Mouse (Mus musculus): ENCODE data around the gene Ikzf3.

Ikzf3 gene

DNA sequence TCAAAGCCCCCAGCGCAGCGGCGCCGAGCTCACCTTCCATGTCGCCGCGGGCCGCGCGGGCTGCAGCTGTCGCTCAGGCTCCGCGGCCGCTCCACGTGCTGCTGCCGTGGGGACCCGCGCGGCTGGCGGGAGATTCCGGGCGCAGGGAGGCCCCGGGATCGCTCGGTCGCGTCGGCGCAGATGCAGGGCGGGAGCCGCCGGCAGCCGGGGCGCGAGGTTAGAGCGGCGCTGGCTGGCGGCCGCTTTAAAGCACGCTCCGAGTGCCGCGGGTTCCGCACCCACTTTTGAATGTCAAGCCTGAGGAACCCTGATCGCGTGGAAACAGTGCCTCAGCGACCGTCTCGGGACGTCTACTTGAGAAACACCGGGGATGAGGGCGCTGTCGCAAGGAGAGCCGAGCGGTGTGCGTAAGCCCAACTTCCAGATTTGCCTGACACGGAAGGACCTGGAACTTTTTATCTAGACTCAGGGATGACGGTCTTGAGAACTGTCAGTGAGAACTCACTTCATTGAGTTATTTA is at the start of gene Ikzf3:
Gene Ikzf3 (minus strand): TSS at position 321 of the 521 bp plus-strand sequence.
- peak; percentile 7 for DNase-seq (ENCODE audit: low spot score)

DNA sequence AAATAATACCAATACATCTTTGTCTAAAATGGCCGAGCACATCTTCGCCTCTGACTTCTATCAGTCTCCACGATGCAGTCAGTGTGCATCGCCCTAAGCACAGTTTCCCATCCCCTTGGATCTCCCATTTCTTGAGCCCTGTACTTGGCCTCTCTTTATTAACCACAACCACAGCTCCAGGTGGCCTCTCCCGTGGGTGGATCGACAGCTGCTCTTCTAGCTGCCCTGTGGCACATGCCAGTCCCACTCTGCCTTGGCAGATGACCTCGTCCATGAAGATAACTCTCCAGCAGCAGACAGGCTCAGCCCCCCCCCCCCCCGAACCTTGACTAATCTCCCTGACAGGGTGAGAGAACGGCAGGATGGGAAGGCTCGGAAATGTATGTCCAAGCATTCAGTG is 49.6 kb upstream of the Ikzf3 start:
- DNase-seq (ENCODE audit: low spot score) = no peak

DNA sequence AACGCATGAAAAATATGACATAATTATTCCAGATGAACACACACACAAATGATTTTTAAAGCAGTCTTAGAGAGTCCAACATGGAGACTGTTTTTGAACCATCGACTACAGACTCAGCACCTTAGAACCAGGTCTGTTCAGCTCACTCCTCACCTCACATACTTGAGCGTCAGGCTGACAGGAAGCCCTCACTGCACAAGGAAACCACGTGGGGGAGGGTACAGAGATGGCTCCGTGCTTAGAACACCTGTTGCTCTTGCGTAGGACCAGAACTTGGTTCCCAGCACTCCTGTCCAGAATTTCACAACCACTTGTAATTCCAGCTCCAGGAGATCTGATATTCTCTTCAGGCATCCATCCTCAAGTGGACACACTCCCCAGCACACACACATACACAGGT is 49.2 kb upstream of the Ikzf3 start:
- DNase-seq (ENCODE audit: low spot score) = no peak

DNA sequence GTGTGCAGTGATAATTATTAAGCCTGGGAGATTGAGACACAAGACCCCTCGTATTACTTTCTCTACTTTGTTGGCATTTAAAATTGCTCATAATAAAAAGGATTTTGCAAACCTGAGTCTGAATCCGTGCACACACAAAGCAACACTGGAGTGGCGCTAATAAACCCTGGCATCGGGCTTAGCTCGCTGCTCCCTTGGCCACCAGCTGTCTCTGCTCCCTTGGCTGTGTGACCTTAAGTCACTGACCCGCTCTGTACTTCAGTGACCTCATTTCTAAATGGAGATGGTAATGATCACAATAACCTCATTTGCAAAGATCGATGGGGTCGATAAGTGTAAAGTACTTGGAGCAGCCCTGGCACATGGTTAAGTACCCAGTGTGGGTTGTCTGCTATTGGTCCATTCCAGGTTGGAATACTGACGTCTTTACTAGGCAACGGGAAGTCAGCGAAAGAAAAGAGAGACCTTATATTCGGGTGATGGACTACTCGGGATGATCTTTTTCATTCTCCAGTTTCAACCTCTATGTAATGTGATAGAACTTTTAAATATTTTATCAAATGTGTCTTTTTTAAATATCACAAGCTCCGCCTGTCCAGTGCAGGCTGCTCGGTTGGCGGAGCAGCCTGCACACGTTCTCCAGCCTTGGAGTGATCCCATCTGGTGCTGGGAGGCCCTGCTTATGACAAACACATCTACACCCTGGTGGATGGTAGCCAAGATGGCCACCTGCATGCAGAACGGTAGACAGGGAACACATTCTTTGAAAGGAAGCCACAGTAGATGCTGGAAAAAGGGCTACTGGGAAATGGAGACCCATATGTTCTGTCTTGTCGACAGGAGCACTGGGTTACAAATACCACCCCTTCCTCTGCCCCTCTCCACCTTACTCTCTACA is 45.0 kb upstream of the Ikzf3 start:
- DNase-seq (ENCODE audit: low spot score) = no peak

DNA sequence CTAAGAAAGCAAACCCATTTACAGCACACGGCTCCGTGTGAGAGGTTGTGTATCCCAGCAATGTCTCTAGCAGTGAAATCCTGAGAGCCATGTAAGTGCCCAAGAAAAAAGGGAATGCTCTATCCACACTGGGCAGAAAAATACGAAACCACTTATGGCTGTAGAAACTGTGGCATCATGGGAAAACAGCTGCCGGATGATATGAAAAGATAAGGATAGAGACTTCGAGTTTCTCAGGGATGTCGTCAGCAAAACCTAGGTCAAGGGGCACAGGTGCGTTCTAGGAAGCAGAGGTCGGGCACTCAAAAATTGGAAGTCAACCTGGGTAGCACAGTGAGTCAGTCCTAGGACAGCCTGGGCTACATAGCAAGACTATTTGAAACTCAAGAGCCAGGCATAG is 43.5 kb upstream of the Ikzf3 start:
- no peak for DNase-seq (ENCODE audit: low spot score)

DNA sequence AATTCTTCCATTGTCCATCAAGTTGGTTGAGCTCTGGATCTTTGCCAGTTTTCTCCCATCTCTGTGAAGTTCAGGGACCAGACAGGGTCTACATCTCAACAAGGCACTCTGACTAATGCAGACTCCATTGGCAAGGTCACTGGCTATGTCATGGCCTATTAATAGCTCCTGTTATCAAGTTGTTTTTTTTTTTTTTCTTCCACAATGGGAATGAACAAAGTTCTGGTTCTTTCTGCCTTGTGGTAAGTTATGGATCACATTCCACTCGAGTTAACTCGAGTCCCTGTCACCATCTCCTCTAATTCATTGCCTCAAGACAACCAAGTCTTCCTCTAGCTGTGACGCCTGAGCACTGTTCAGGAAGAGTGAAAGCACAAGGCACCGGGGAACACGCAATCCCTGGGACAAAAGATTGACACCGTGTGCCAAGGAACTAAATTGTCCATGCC is 43.0 kb upstream of the Ikzf3 start:
- no peak for DNase-seq (ENCODE audit: low spot score)

DNA sequence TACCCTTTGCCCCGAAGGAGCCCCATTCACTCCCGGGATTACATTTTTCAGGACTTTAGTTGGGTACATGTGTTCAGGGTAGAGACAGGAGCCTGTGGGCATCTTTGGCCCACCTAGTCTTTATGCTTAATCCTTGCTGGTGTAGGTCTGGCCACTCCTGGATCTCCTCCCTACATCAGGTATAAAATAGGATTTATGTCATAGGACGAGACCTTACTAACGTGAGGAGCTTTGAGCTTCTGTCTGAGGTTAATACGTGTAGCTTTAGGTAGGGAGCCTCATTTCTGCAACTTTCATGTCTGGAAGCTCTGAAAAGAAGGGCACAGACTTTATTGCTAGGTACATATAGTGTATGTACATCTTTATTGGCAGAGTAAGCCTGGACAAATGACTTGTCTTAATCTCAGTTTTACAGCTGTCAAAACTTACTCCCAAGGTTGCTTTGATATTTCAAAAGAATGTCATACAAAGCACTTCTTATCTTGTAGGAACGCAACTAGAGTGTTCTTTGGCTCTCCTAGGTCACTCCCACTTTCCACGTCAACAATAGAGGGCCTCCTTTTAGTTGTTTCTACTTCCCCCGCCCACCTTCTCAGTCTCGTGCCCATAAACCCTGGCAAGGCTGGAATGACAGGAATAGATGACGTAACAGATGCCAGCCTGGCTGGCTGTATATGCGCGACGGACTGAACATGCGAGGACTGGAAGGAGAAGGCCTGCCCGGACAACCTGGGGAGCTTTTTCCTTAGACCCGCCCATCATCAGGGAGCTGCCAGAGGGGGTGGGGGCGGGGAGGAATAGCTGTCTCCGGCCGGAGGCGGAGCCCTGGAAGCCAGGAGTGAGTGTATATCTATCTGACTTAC is 42.1 kb upstream of the Ikzf3 start:
- peak; percentile 53 for DNase-seq (ENCODE audit: low spot score)

DNA sequence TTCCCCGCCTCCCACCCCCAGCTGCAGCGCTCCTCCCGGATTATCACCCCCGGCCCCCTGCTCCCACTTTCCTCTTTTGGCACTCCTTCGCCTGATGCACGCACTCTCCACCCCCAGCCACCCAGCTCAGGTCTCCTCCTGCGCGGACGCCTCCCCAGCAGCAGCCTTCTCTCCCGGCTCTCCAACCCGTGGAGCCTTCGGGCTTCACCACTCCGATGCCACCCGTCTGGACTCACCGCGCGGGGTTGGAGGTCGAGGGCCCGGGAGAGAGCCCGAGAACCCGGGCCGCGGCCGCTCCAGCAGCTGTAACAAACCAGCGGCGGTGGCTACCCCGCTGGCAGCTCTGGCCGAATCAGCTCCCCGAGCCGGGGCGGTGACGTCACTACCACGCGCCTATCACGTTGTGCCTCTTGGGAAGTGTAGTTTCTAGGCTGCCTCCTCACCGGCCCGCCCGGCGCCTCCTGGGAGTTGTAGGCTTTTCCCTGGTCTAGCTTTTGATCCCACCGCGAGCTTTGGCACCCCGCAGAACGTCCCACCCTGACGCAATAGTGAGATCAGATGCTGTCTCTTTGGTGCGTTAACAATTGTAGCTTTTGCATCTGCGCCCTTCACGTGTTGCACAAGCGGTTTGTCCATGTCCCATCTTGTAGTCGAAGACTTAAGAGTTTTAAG is 41.2 kb upstream of the Ikzf3 start, which contains the start of gene Ormdl3:
Gene Ormdl3 (minus strand): TSS at position 477 of the 672 bp plus-strand sequence.
- DNase-seq (ENCODE audit: low spot score) = peak; percentile 98

DNA sequence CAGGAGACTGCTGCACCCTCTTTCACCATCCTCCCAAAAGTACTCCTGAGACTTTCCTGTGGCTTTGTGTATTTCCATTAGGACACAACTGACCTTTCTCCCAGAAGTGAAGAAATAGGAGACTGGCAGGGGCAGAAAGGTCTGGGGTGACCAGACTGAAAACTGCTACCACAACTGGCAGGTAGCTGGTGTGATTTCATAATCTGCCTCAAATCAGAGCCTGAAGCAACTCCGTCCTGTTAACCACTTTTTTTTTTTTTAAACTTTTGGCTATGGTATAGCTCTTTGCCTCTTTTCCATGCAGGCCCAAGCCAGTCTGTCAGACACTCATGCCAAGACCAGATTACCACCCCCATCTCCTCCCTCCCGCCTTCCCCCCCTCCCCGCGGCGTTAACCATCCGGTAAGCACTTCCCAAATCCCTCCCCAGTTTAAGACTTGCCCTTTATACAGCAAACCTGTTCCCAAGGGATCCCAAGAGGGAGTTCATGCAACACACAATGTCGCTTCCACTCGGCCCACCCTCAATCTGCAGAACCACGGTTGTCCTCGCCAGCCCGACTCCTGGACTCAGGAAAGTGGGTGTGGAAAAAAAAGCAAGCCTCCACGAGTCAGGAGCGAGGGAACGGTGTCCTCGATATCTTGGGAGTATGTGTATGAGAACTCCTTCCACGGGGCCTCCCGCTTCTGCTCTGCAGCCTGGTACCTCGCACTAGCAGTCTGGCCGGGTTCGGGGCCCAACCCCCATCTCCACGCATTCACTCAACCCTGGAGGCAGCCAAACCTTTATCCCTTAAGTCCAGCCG is 40.5 kb upstream of the Ikzf3 start:
- DNase-seq (ENCODE audit: low spot score) = peak; percentile 32

DNA sequence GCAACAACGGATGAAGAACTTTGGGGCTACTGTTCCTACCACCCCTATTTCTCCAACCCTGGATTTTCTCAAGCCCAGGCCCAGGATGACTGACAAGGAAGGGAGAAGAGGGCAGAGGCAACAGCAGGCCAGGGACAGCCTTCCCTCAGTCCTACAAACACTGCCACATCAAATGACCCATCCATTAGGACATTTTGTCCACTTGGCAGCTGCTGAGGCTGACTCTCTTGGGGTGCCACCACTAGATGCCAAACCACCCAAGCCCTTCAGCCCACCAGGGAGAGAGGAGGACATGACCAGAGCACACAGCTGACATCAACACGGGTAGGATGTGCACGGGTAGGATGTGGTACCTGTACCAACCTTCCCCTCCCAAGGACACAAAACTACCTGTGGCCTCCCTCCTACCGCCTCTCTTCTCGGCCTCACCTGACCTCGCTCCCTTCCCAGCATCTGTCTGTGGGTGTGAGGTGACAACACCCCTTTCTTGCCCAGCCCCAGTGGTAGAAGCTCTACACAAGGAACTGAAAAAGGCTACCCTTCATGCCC is 38.9 kb upstream of the Ikzf3 start:
- DNase-seq (ENCODE audit: low spot score) = no peak

DNA sequence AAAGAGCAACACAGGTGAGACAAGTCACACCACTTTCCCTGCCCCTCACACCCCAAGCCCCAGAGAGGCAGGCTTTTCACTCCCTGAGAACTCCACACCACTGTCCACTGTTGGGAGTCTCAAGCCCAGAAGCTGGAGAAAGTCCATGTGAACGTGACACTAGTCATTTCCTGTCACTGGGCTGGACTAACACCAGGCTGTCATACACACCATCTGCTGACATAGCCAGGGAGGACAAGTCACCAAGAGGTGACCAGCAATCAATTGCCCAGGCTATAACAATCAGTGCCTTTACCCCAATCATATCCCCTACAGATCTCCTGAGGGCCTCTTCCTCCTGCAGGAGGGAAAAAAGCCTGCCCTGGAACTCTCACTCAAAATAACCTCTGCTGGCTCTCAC is 38.3 kb upstream of the Ikzf3 start:
- DNase-seq (ENCODE audit: low spot score) = no peak

DNA sequence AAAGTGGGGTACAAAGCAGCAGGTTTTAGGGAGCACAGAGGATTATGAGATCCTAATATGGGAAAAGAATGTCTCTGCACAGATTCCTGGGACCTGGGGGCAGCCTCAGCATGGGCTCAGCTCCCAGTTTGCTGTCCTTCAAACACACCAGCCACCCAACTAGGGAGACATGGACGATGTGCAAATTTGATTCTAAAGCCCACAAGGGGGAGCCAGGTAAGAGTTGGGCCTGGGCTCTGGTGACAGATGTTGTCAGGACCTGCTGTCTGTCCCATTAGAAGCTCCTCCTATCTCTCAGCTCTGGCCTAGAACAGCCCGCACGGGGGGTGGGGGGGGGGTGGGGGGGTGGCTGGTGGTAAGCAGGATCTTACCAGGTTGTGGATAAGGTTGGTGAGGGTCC is 37.7 kb upstream of the Ikzf3 start:
- DNase-seq (ENCODE audit: low spot score) = no peak

DNA sequence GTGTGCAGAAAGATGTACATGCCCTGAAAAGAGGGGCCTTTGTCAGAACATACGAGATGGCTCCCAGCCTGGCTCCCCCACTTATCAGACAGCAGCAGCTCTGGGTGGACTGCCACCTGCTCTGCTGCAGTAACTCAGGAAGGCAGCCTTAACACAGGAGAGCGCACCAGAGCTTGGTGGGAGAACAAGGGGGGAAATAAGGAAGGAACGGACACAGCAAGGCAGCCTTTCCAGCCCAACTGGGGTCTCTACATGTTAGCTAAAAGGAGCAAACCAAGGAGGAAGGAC is 37.4 kb upstream of the Ikzf3 start:
- no peak for DNase-seq (ENCODE audit: low spot score)

DNA sequence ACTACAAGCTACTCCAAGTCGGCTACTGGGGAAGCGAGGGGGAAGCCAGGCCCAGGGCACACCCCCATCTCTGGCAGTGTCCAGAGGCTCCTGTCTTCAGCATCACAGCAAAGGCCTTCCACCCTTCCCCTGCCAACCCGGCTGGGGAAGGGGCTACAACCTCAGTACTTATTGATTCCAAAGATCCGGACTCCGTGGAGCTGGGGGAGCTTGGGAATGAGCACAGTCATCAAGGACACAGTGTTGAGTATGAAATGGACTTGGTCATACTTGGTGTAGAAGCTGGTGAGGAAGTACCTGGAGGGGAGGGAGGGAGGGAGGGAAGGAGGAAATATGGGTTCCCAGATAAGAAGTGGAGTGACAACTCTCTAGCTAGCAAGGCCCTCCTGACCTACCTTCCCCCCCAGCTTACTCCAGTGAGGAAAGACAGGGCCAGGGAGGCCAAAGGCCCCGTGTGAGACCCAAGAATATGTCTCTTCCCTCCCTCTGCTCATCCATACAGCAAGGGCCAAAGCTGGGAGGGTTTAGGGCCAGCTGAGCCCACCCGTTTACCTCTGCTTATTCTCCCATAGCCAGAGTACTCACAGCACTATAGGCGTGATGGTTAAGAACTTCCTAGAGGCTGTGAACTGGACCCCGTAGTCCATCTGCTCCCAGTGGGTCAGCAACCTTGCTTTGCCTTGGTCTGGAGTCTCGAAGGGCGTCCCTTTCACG is 36.9 kb upstream of the Ikzf3 start:
- no peak for DNase-seq (ENCODE audit: low spot score)

DNA sequence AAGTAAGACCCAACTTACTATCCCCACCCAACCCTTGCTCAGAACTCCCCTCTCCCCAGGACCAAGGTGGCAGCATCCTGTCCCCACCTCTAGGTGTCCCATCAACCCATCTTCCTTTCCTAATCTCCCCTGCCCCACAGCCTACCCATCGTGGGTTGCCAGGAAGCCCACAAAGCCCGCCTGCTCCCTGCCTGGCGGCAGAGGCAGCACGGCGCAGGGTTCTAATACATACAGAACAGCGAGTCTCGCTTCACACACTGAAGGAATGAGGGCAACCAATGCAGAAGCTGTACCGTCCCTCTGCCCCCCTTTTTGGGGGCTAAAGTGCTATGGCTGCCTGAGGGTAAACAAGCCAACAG is 36.2 kb upstream of the Ikzf3 start:
- no peak for DNase-seq (ENCODE audit: low spot score)

DNA sequence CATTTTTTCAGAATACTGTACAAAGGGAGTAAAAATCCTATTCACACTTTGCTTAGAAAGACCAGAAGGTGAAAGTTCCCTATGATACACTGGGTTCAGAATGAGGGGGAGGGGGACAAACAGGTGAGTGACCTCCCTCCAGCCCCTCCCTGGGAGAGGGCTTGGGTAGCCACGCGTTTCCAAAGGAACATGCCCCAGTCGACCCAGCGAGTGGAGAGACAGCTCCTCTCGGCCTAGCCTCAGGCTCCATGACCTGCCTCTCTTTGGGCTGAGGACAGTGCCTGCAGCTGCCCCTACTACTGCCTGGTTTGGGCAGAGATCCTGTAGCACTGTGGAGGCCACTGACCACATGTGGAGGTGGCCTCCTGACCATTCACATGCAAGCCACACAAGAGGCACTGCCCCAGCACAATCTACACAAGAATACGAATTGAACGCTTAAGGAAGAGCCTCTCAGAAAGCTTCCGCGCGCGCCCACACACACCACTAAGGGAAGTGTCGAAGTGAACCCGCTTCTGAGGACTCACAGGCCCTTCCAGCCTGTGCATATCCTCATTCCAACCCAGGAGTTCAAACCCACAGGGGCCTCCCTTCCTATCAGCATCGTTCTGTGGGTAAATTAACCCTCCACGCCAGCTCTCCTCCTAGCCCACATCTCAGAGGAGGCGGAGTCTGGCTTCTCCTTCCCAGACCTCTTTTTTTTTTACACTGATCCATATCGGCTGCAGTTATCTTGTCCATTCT is 35.6 kb upstream of the Ikzf3 start:
- DNase-seq (ENCODE audit: low spot score) = no peak

DNA sequence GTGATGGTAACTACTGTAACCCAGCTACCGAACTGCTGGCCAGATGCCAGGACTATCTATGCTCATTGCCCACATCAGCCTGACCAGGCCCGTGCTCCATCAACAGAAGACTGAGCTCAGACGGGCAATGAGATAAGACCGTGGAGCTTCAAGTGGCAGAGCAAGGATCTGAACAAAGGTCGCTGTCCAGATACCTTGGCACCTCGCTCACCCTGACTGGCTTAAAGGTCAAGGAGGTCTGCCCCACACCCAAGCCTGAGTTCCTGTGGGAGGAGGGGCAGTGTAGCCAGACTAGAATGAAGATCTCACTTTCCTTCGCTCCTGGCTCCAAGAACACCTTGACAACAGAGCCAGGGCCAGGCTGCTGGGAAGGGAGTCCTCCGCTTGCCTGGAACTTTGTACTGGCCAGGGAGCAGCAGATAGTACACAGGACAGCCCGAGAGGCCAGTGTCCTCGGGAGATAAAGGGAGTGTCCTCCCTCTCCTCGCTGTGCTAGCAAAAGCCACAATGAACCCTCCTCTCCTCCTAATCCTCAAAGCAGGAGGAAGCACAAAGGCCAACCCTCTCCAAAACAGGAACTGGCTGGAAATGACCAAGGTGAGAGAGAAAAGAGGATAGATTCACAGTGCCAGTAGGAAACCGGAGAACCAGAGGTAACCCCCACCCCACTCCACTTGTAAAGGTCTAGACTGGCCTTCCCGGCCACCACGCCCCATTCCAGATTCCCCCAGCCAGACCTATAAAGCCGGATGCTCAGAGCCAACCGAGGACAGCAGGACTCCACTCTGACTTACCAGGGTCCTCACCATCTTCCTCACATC is 34.7 kb upstream of the Ikzf3 start:
- DNase-seq (ENCODE audit: low spot score) = no peak

DNA sequence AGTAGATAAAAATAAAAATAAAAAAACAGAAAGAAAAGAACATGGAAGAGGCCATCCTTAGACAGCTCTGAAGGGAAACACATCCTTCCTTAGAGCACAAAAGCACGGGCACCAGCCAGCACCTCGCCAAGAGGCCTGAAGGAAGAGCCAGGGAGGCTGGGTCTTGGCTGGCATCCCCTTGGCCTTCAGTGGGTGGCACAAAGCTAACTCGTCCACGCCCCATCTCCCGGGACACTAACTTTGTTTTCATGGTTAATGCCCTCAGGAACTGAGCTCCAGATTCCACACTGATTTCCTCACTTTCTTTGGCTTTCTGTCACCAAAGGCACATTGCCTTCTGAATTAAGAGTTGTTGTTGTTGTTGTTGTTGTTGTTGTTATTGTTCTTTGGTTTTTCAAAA is 31.9 kb upstream of the Ikzf3 start:
- no peak for DNase-seq (ENCODE audit: low spot score)

DNA sequence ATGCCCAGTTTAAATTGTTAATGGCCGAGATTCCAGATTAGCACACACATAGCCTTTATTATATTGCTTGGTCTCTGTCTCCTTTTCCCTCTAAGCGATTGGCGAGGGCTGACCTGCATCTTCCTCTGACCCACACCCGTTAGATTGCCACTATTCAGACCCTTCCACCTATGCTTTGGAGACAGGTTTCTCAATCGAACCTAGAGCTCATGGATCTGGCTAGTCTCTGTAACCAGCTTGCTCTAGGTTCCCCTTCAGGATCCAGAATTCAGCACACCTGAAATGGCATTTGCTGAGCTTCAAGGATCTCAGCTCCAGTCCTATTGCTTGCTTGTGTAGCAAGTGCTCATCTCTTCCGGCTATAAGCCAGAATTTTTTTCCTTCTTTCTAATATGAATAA is 23.6 kb upstream of the Ikzf3 start:
- no peak for DNase-seq (ENCODE audit: low spot score)

Measured in layer of hippocampus, adult 11-12 months (tissue).